In genomic region chr10:85972915-85973314, GRCm38 (mm10) we compare ENCODE assay signal across 15 mouse cellular contexts. TPM values are rescaled to one million over a fixed set of nuclear protein-coding genes. Genes with fewer than 3 reads are reported as not detected.
DNase-seq lines count a peak whose midpoint lies in the region; ATAC-seq and TF ChIP-seq lines count a peak whose summit lies in the region.
"Had no signal": no experiment of that assay in that cellular context is flagged by ENCODE, and none has a peak within 500 bp of the region (broad histone marks: within the 10 kb centered on the region; RNA-seq: fewer than 3 reads in every experiment).

No protein-coding gene starts in this region.

- H3K27me3 ChIP-seq in embryonic facial prominence, embryonic 13.5 days, result no peaks in the 10 kb centered on the region
- H3K27me3 ChIP-seq in embryonic facial prominence, embryonic 10.5 days (replicated peaks; ENCODE audit: low read depth, poor library complexity, severe bottlenecking), result no peaks in the 10 kb centered on the region
- H3K27me3 ChIP-seq: neural tube, embryonic 15.5 days had no signal

- DNase-seq in embryonic facial prominence, embryonic 10.5 days (ENCODE audit: low spot score), result no peak
- DNase-seq in lung, postnatal 10 days, result peak; percentile 5
- no peak for DNase-seq in lung, postnatal 14 days
- DNase-seq in layer of hippocampus, adult 2 months (ENCODE audit: low spot score in 2 of 2), result peak; percentile 33 to 57
- DNase-seq in right cerebral cortex, postnatal 36 days (ENCODE audit: low spot score in 2 of 2), result peak; percentile 10 to 16
- no peak for DNase-seq in adrenal gland, adult 2 months
- no peak for DNase-seq in gastrocnemius, adult 8-10 months (ENCODE audit: low spot score in 2 of 2)
- DNase-seq: heart, postnatal 4 days; thymus, postnatal 14 days had no signal

- no peak for TF ChIP-seq CTCF in layer of hippocampus, adult 2 months (conservative IDR thresholded peaks at IDR 0.05)

- no peak overlapping the region for H3K27ac ChIP-seq in embryonic facial prominence, embryonic 13.5 days
- no peak overlapping the region for H3K27ac ChIP-seq in embryonic facial prominence, embryonic 10.5 days (replicated peaks)
- peak overlapping the region; percentile 51; the same call in 1 of the 2 replicates for H3K27ac ChIP-seq in layer of hippocampus, adult 2 months
- H3K27ac ChIP-seq: liver, embryonic 12.5 days; midbrain, embryonic 10.5 days; neural tube, embryonic 15.5 days had no signal

- no peaks in the 10 kb centered on the region for H3K36me3 ChIP-seq in embryonic facial prominence, embryonic 13.5 days
- H3K36me3 ChIP-seq in embryonic facial prominence, embryonic 10.5 days (replicated peaks), result no peaks in the 10 kb centered on the region
- H3K36me3 ChIP-seq: liver, embryonic 12.5 days; midbrain, embryonic 10.5 days; neural tube, embryonic 15.5 days had no signal

- H3K4me3 ChIP-seq in embryonic facial prominence, embryonic 13.5 days, result no peak overlapping the region
- no peak overlapping the region for H3K4me3 ChIP-seq in embryonic facial prominence, embryonic 10.5 days
- no peak overlapping the region for H3K4me3 ChIP-seq in layer of hippocampus, adult 2 months
- H3K4me3 ChIP-seq: liver, embryonic 12.5 days; midbrain, embryonic 10.5 days; neural tube, embryonic 15.5 days had no signal

- H3K4me1 ChIP-seq in embryonic facial prominence, embryonic 13.5 days, result no peaks in the 10 kb centered on the region
- H3K4me1 ChIP-seq in embryonic facial prominence, embryonic 10.5 days, result 0 out of 2 replicates have a peak, but pooled peaks cover under 1% of the 10 kb centered on the region
- H3K4me1 ChIP-seq: liver, embryonic 12.5 days; midbrain, embryonic 10.5 days; neural tube, embryonic 15.5 days had no signal

- 77% methylated on average over 4 of the region's 4 CpGs for WGBS in embryonic facial prominence, embryonic 13.5 days
- WGBS in embryonic facial prominence, embryonic 10.5 days, result 85% methylated on average over 4 of the region's 4 CpGs

- ATAC-seq in embryonic facial prominence, embryonic 13.5 days (ENCODE audit: insufficient number of reproducible peaks, insufficient read depth, low FRiP score, low TSS enrichment, low read depth), result 0 out of 2 replicates have a peak, but pooled peaks have one; percentile 43
- ATAC-seq: liver, embryonic 12.5 days had no signal

- H3K9me3 ChIP-seq in embryonic facial prominence, embryonic 13.5 days, result no peaks in the 10 kb centered on the region
- H3K9me3 ChIP-seq in embryonic facial prominence, embryonic 10.5 days, result no peaks in the 10 kb centered on the region
- H3K9me3 ChIP-seq: liver, embryonic 12.5 days; neural tube, embryonic 15.5 days had no signal

- no peak overlapping the region for H3K9ac ChIP-seq in embryonic facial prominence, embryonic 13.5 days
- H3K9ac ChIP-seq: liver, embryonic 12.5 days; neural tube, embryonic 15.5 days had no signal

- H3K4me2 ChIP-seq in embryonic facial prominence, embryonic 13.5 days, result no peak overlapping the region
- H3K4me2 ChIP-seq: liver, embryonic 12.5 days; neural tube, embryonic 15.5 days had no signal

RNA-seq across cellular contexts. Expression of gene Rtcb, which starts 15.3 kb away (rescaled TPM):
- 194 and 204 TPM in 2 replicates for polyA plus RNA-seq in embryonic facial prominence, embryonic 13.5 days (2015; fragmentation: Nextera tagmentation; extraction: Ambion mirVana)
- polyA plus RNA-seq in embryonic facial prominence, embryonic 10.5 days (2016; fragmentation: Nextera tagmentation; extraction: Ambion mirVana), result 237 TPM in 2 replicates
- total RNA-seq in layer of hippocampus, adult 2 months (2021), result 100 to 1,000 TPM; 113 to 115 TPM
- 100 to 1,000 TPM in 1 of 2 experiments, 10 to 100 TPM in 1; 90.9 to 134 TPM for total RNA-seq in adrenal gland, adult 2 months (2021)
- 16.2 and 19.8 TPM in 2 replicates for polyA plus RNA-seq in adrenal gland, adult 2 months (2012; rRNA removed)
- total RNA-seq in gastrocnemius, adult 8-10 months (2022), result 10 to 100 TPM; 41.6 to 53.8 (median 46.9) TPM

RNA-seq across cellular contexts. Expression of gene Bpifc, which starts 38.8 kb away (rescaled TPM):
- polyA plus RNA-seq in embryonic facial prominence, embryonic 13.5 days (2015; fragmentation: Nextera tagmentation; extraction: Ambion mirVana), result 0.22 and 0.52 TPM in 2 replicates
- 0.08 TPM in 1 of 2 replicates, not detected in the other for polyA plus RNA-seq in embryonic facial prominence, embryonic 10.5 days (2016; fragmentation: Nextera tagmentation; extraction: Ambion mirVana)
- not detected for total RNA-seq in layer of hippocampus, adult 2 months (2021)
- total RNA-seq in adrenal gland, adult 2 months (2021), result 1 to 10 TPM in 1 of 2 experiments, not detected in 1; 1.4 TPM
- 0.31 TPM in 1 of 2 replicates, not detected in the other for polyA plus RNA-seq in adrenal gland, adult 2 months (2012; rRNA removed)
- not detected for total RNA-seq in gastrocnemius, adult 8-10 months (2022)
- total RNA-seq: gastrocnemius, postnatal 4 days; heart, postnatal 4 days had no signal
- polyA plus RNA-seq: liver, embryonic 12.5 days; spleen, adult 2 months had no signal

RNA-seq across cellular contexts. Expression of gene Ascl4, which starts 45.4 kb away (rescaled TPM):
- polyA plus RNA-seq in embryonic facial prominence, embryonic 13.5 days (2015; fragmentation: Nextera tagmentation; extraction: Ambion mirVana), result 1.5 and 2.1 TPM in 2 replicates
- 0.61 and 0.64 TPM in 2 replicates for polyA plus RNA-seq in embryonic facial prominence, embryonic 10.5 days (2016; fragmentation: Nextera tagmentation; extraction: Ambion mirVana)
- 1 to 10 TPM in 1 of 2 experiments, under 1 TPM in 1; 0.49 to 1.1 TPM for total RNA-seq in layer of hippocampus, adult 2 months (2021)
- not detected for total RNA-seq in adrenal gland, adult 2 months (2021)
- polyA plus RNA-seq in adrenal gland, adult 2 months (2012; rRNA removed), result 0.07 TPM in 1 of 2 replicates, not detected in the other
- total RNA-seq in gastrocnemius, adult 8-10 months (2022), result not detected
- total RNA-seq: gastrocnemius, postnatal 4 days; heart, postnatal 4 days had no signal
- polyA plus RNA-seq: liver, embryonic 12.5 days had no signal

RNA-seq across cellular contexts. Expression of gene Fbxo7, which starts 48.9 kb away (rescaled TPM):
- polyA plus RNA-seq in embryonic facial prominence, embryonic 13.5 days (2015; fragmentation: Nextera tagmentation; extraction: Ambion mirVana), result 25.4 and 29.2 TPM in 2 replicates
- 17.8 and 19.2 TPM in 2 replicates for polyA plus RNA-seq in embryonic facial prominence, embryonic 10.5 days (2016; fragmentation: Nextera tagmentation; extraction: Ambion mirVana)
- total RNA-seq in layer of hippocampus, adult 2 months (2021), result 10 to 100 TPM; 23.5 to 25.3 TPM
- 10 to 100 TPM; 21.4 to 24.7 TPM for total RNA-seq in adrenal gland, adult 2 months (2021)
- polyA plus RNA-seq in adrenal gland, adult 2 months (2012; rRNA removed), result 13.5 and 16.6 TPM in 2 replicates
- 10 to 100 TPM in 2 of 4 experiments, 1 to 10 TPM in 2; 9.4 to 11.9 (median 10.1) TPM for total RNA-seq in gastrocnemius, adult 8-10 months (2022)

RNA-seq across cellular contexts. Expression of gene Prdm4, which starts 56.0 kb away (rescaled TPM):
- 19.5 and 20.8 TPM in 2 replicates for polyA plus RNA-seq in embryonic facial prominence, embryonic 13.5 days (2015; fragmentation: Nextera tagmentation; extraction: Ambion mirVana)
- 26.2 and 28.6 TPM in 2 replicates for polyA plus RNA-seq in embryonic facial prominence, embryonic 10.5 days (2016; fragmentation: Nextera tagmentation; extraction: Ambion mirVana)
- 10 to 100 TPM; 26.2 to 28.6 TPM for total RNA-seq in layer of hippocampus, adult 2 months (2021)
- 10 to 100 TPM; 13.2 to 17.0 TPM for total RNA-seq in adrenal gland, adult 2 months (2021)
- polyA plus RNA-seq in adrenal gland, adult 2 months (2012; rRNA removed), result 10.5 and 15.3 TPM in 2 replicates
- 10 to 100 TPM; 14.2 to 19.6 (median 16.8) TPM for total RNA-seq in gastrocnemius, adult 8-10 months (2022)

Comparison
In these comparisons a context has a peak if more than half of its experiments do, and no peak if none do; other contexts are left out.
1. DNase-seq: peak in lung, postnatal 10 days (single experiment), layer of hippocampus, adult 2 months (2 of 2) and right cerebral cortex, postnatal 36 days (2 of 2); none in embryonic facial prominence, embryonic 10.5 days (single experiment), lung, postnatal 14 days (single experiment), adrenal gland, adult 2 months (single experiment) and gastrocnemius, adult 8-10 months (0 of 2).